Mouse (Mus musculus): ENCODE data around the gene Il1b. TPM values are rescaled to one million over a fixed set of nuclear protein-coding genes. Genes with fewer than 3 reads are reported as not detected.

Gene Il1b
- polyA plus RNA-seq, 1 experiment from 2014 or later: 0.43 TPM

GRCm38 (mm10) chr2:129380211-129380610 lies 9.3 kb upstream of the Il1b start:
- H3K27ac ChIP-seq: no peak overlapping the region
- H3K9me3 ChIP-seq (replicated peaks; ENCODE audit: low read length): no peaks in the 10 kb centered on the region
- WGBS: 70% methylated on average over 5 of the region's 5 CpGs
- H3K4me3 ChIP-seq (replicated peaks; ENCODE audit: low read depth, low read length): no peak overlapping the region
- H3K27me3 ChIP-seq (ENCODE audit: insufficient read depth, low read length): no peaks in the 10 kb centered on the region
- H3K36me3 ChIP-seq (ENCODE audit: insufficient read depth, low read length): no peaks in the 10 kb centered on the region
- TF ChIP-seq CTCF (IDR thresholded peaks at IDR 0.05; ENCODE audit: low read depth): no peak
- no peak overlapping the region for H3K4me2 ChIP-seq (ENCODE audit: low read length)
- no peaks in the 10 kb centered on the region for H3K4me1 ChIP-seq (replicated peaks; ENCODE audit: insufficient read depth, low read length)
- no peak overlapping the region for H3K9ac ChIP-seq (ENCODE audit: low read depth, low read length)
- DNase-seq (ENCODE audit: low spot score) (no peak), ATAC-seq (replicated peaks; ENCODE audit: low FRiP score, low read depth) (no peak)

- Histone ChIP-seq H3K4me3 (replicated peaks; ENCODE audit: low read depth, low read length) (no peak overlapping the region), H3K27ac (no peak overlapping the region), H3K27me3 (ENCODE audit: insufficient read depth, low read length) (no peaks in the 10 kb centered on the region), H3K9ac (ENCODE audit: low read depth, low read length) (no peak overlapping the region), H3K9me3 (replicated peaks; ENCODE audit: low read length) (no peaks in the 10 kb centered on the region), H3K4me1 (replicated peaks; ENCODE audit: insufficient read depth, low read length) (no peaks in the 10 kb centered on the region), H3K4me2 (ENCODE audit: low read length) (no peak overlapping the region), H3K36me3 (ENCODE audit: insufficient read depth, low read length) (no peaks in the 10 kb centered on the region)
- WGBS: 77% methylated on average over 4 of the region's 4 CpGs
- ATAC-seq (replicated peaks; ENCODE audit: low FRiP score, low read depth): no peak
- TF ChIP-seq CTCF (IDR thresholded peaks at IDR 0.05; ENCODE audit: low read depth): no peak
- no peak for DNase-seq (ENCODE audit: low spot score)
Measured at GRCm38 (mm10) chr2:129373307-129373706, 2.4 kb upstream of the Il1b start.

- H3K27ac ChIP-seq: no peak overlapping the region
- no peak for TF ChIP-seq CTCF (IDR thresholded peaks at IDR 0.05; ENCODE audit: low read depth)
- no peak overlapping the region for H3K4me3 ChIP-seq (replicated peaks; ENCODE audit: low read depth, low read length)
- WGBS: 74% methylated on average over 3 of the region's 3 CpGs
- DNase-seq (ENCODE audit: low spot score) (no peak), ATAC-seq (replicated peaks; ENCODE audit: low FRiP score, low read depth) (no peak)
- H3K27me3 ChIP-seq (ENCODE audit: insufficient read depth, low read length): no peaks in the 10 kb centered on the region
- H3K36me3 ChIP-seq (ENCODE audit: insufficient read depth, low read length): no peaks in the 10 kb centered on the region
- H3K9ac ChIP-seq (ENCODE audit: low read depth, low read length): no peak overlapping the region
- H3K4me2 ChIP-seq (ENCODE audit: low read length): no peak overlapping the region
- H3K4me1 ChIP-seq (replicated peaks; ENCODE audit: insufficient read depth, low read length): no peaks in the 10 kb centered on the region
- H3K9me3 ChIP-seq (replicated peaks; ENCODE audit: low read length): no peaks in the 10 kb centered on the region
Measured at GRCm38 (mm10) chr2:129369615-129370014, 1.3 kb downstream of the Il1b start.

- Histone ChIP-seq H3K9me3 (replicated peaks; ENCODE audit: low read length) (no peaks in the 10 kb centered on the region), H3K4me3 (replicated peaks; ENCODE audit: low read depth, low read length) (no peak overlapping the region), H3K27me3 (ENCODE audit: insufficient read depth, low read length) (no peaks in the 10 kb centered on the region), H3K27ac (no peak overlapping the region), H3K4me1 (replicated peaks; ENCODE audit: insufficient read depth, low read length) (no peaks in the 10 kb centered on the region), H3K4me2 (ENCODE audit: low read length) (no peak overlapping the region), H3K9ac (ENCODE audit: low read depth, low read length) (no peak overlapping the region), H3K36me3 (ENCODE audit: insufficient read depth, low read length) (no peaks in the 10 kb centered on the region)
- ATAC-seq (replicated peaks; ENCODE audit: low FRiP score, low read depth) (no peak), DNase-seq (ENCODE audit: low spot score) (no peak)
- TF ChIP-seq CTCF (IDR thresholded peaks at IDR 0.05; ENCODE audit: low read depth): no peak
- 89% methylated on average over 5 of the region's 5 CpGs for WGBS
Measured at GRCm38 (mm10) chr2:129368795-129369194, 2.1 kb downstream of the Il1b start.

GRCm38 (mm10) chr2:129368106-129368505 lies 2.8 kb downstream of the Il1b start:
- TF ChIP-seq CTCF (IDR thresholded peaks at IDR 0.05; ENCODE audit: low read depth): no peak
- Histone ChIP-seq H3K9ac (ENCODE audit: low read depth, low read length) (no peak overlapping the region), H3K27ac (no peak overlapping the region), H3K9me3 (replicated peaks; ENCODE audit: low read length) (no peaks in the 10 kb centered on the region), H3K4me2 (ENCODE audit: low read length) (no peak overlapping the region), H3K27me3 (ENCODE audit: insufficient read depth, low read length) (no peaks in the 10 kb centered on the region), H3K36me3 (ENCODE audit: insufficient read depth, low read length) (no peaks in the 10 kb centered on the region), H3K4me1 (replicated peaks; ENCODE audit: insufficient read depth, low read length) (no peaks in the 10 kb centered on the region), H3K4me3 (replicated peaks; ENCODE audit: low read depth, low read length) (no peak overlapping the region)
- DNase-seq (ENCODE audit: low spot score): no peak
- ATAC-seq (replicated peaks; ENCODE audit: low FRiP score, low read depth): no peak
- WGBS: 75% methylated on average over 2 of the region's 2 CpGs

- ATAC-seq (replicated peaks; ENCODE audit: low FRiP score, low read depth): no peak
- no peak for DNase-seq (ENCODE audit: low spot score)
- no peaks in the 10 kb centered on the region for H3K4me1 ChIP-seq (replicated peaks; ENCODE audit: insufficient read depth, low read length)
- no peak overlapping the region for H3K27ac ChIP-seq
- H3K27me3 ChIP-seq (ENCODE audit: insufficient read depth, low read length): no peaks in the 10 kb centered on the region
- H3K36me3 ChIP-seq (ENCODE audit: insufficient read depth, low read length): no peaks in the 10 kb centered on the region
- no peaks in the 10 kb centered on the region for H3K9me3 ChIP-seq (replicated peaks; ENCODE audit: low read length)
- no peak for TF ChIP-seq CTCF (IDR thresholded peaks at IDR 0.05; ENCODE audit: low read depth)
- no peak overlapping the region for H3K4me3 ChIP-seq (replicated peaks; ENCODE audit: low read depth, low read length)
- H3K9ac ChIP-seq (ENCODE audit: low read depth, low read length): no peak overlapping the region
- 83% methylated on average over 5 of the region's 5 CpGs for WGBS
- H3K4me2 ChIP-seq (ENCODE audit: low read length): no peak overlapping the region
Measured at GRCm38 (mm10) chr2:129367246-129367645, 3.7 kb downstream of the Il1b start.

- no peak overlapping the region for H3K4me2 ChIP-seq (ENCODE audit: low read length)
- H3K9ac ChIP-seq (ENCODE audit: low read depth, low read length): no peak overlapping the region
- no peak overlapping the region for H3K27ac ChIP-seq
- no peaks in the 10 kb centered on the region for H3K4me1 ChIP-seq (replicated peaks; ENCODE audit: insufficient read depth, low read length)
- H3K9me3 ChIP-seq (replicated peaks; ENCODE audit: low read length): no peaks in the 10 kb centered on the region
- H3K27me3 ChIP-seq (ENCODE audit: insufficient read depth, low read length): no peaks in the 10 kb centered on the region
- DNase-seq (ENCODE audit: low spot score) (no peak), ATAC-seq (replicated peaks; ENCODE audit: low FRiP score, low read depth) (no peak)
- H3K36me3 ChIP-seq (ENCODE audit: insufficient read depth, low read length): no peaks in the 10 kb centered on the region
- WGBS: 68% methylated on average over 3 of the region's 3 CpGs
- no peak overlapping the region for H3K4me3 ChIP-seq (replicated peaks; ENCODE audit: low read depth, low read length)
- TF ChIP-seq CTCF (IDR thresholded peaks at IDR 0.05; ENCODE audit: low read depth): no peak
Measured at GRCm38 (mm10) chr2:129360975-129361560, 9.9 kb downstream of the Il1b start.
